Mouse (Mus musculus) brain, embryonic 14.5 days (tissue): ENCODE measurements around the gene Golga4.

Experiments
- CTCF ChIP-seq: fragments of 200-500 bp; IDR thresholded peaks from 2 replicates; pipeline ENCODE4 v1.5.1; 2012; ENCODE audit warnings: inconsistent platforms, mild to moderate bottlenecking, moderate library complexity, borderline replicate concordance; ENCODE audit not compliant: insufficient read depth, insufficient read length; ENCODE audit errors: extremely low read depth
- POLR2A ChIP-seq: fragments of 200-500 bp; IDR thresholded peaks from 2 replicates; pipeline ENCODE4 v1.6.1; 2012; ENCODE audit warnings: mild to moderate bottlenecking, inconsistent platforms, borderline replicate concordance; ENCODE audit not compliant: poor library complexity, insufficient read depth, insufficient read length, severe bottlenecking; ENCODE audit errors: extremely low read depth

DNA sequence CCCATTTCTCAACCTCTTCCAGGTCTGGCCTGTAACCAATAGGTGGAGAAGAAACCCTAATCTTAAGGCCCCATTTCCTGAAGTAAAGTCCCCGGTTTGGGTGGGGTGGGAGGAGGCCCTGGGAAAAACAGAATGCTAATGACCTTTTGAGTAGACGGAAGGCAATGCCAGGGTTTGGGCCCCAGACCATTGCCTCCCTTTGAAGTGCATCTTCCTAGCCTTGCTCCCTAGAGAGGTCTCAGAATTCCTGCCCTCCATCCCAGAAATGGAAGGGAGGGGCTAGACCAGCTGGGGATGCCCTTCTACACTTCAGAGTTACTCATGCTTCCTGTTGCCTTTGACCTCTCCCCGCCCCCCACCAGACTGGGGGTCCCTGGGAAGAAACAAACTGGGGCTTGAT, 34.8 kb upstream of the Golga4 start:
- TF ChIP-seq POLR2A = no peak
- no peak for TF ChIP-seq CTCF
